Mouse (Mus musculus) stomach, embryonic 14.5 days (tissue): ENCODE data around the gene Ctrl. TPM values are rescaled to one million over a fixed set of nuclear protein-coding genes. Genes with fewer than 3 reads are reported as not detected.
A peak's percentile ranks its signal among the peaks of the same experiment; 100 is the strongest.

ENCODE experiments used
- ATAC-seq: fragments of 200-750 bp; cut with Nextera tagmentation; 2 replicates; pipeline ENCODE4 v1.8.0; 2017; ENCODE audit warnings: low read depth, moderate TSS enrichment; ENCODE audit not compliant: insufficient number of reproducible peaks, insufficient read depth, low FRiP score
- H3K27ac ChIP-seq: fragments of 300-500 bp; sonication (generic); 2 replicates; pipeline ENCODE4 v1.5.1; 2014; ENCODE audit warnings: mild to moderate bottlenecking, low read length, moderate library complexity, mixed read lengths
- H3K27me3 ChIP-seq: fragments of 300-500 bp; sonication (generic); 2 replicates; pipeline ENCODE4 v1.6.1; 2014; ENCODE audit warnings: low read length, control low read depth, mixed read lengths; ENCODE audit not compliant: control insufficient read depth, insufficient read depth
- H3K36me3 ChIP-seq: fragments of 300-500 bp; sonication (generic); 2 replicates; pipeline ENCODE4 v1.6.1; 2014; ENCODE audit warnings: mild to moderate bottlenecking, control low read depth, low read length, moderate library complexity, mixed read lengths; ENCODE audit not compliant: control insufficient read depth, insufficient read depth
- H3K4me1 ChIP-seq: fragments of 300-500 bp; sonication (generic); 2 replicates; pipeline ENCODE4 v1.6.1; 2014; ENCODE audit warnings: low read length, control low read depth, mixed read lengths; ENCODE audit not compliant: control insufficient read depth, insufficient read depth
- H3K4me2 ChIP-seq: fragments of 300-500 bp; sonication (generic); replicated peaks from 2 replicates; pipeline ENCODE4 v1.6.1; 2014; ENCODE audit warnings: low read depth, low read length, control low read depth
- H3K4me3 ChIP-seq: fragments of 300-500 bp; sonication (generic); 2 replicates; pipeline ENCODE4 v1.5.1; 2014; ENCODE audit warnings: low read depth, low read length, control low read depth
- H3K9ac ChIP-seq: fragments of 300-500 bp; sonication (generic); replicated peaks from 2 replicates; pipeline ENCODE4 v1.6.1; 2014; ENCODE audit warnings: low read depth, mild to moderate bottlenecking, control low read depth, low read length, moderate library complexity, mixed read lengths
- H3K9me3 ChIP-seq: fragments of 300-500 bp; sonication (generic); 2 replicates; pipeline ENCODE4 v1.6.1; 2016; ENCODE audit warnings: low read depth, low read length, control low read depth; ENCODE audit not compliant: control insufficient read depth
- WGBS: fragments of 180-500 bp; shearing (Covaris S2); extraction: QIAGEN DNeasy Blood & Tissue Kit; methylation state at CpG from one replicate; pipeline ENCODE4 v1.1.7; 2014; 5-methylcytosine and 5-hydroxymethylcytosine counted together
- polyA plus RNA-seq: library from polyadenylated mRNA; unstranded; fragments of >200 nt; fragmentation: Nextera tagmentation; extraction: Ambion mirVana; gene quantifications from 2 replicates; pipeline ENCODE4 v1.2.1, GENCODE M21; 2014

Gene Ctrl
- polyA plus RNA-seq, 1 experiment from 2014 or later, result 0.98 TPM

GRCm38 (mm10) chr8:105935863-105936603 lies 2.4 kb upstream of the Ctrl start:
- ATAC-seq, result no peak
- Histone ChIP-seq H3K4me3 (peak overlapping the region; percentile 65), H3K9ac (no peak overlapping the region), H3K36me3 (peaks cover 18% of the 10 kb centered on the region; the same call in 1 of the 2 replicates), H3K4me1 (no peaks in the 10 kb centered on the region), H3K27ac (peak overlapping the region; percentile 10; the same call in 1 of the 2 replicates), H3K4me2 (peak overlapping the region; percentile 97), H3K9me3 (no peaks in the 10 kb centered on the region), H3K27me3 (no peaks in the 10 kb centered on the region)
- 30% methylated on average over 7 of the region's 7 CpGs for WGBS

- H3K27ac ChIP-seq, result no peak overlapping the region
- WGBS, result 70% methylated on average over 6 of the region's 6 CpGs
- H3K9ac ChIP-seq, result no peak overlapping the region
- H3K4me2 ChIP-seq, result no peak overlapping the region
- H3K36me3 ChIP-seq, result peaks cover 19% of the 10 kb centered on the region; the same call in 1 of the 2 replicates
- no peaks in the 10 kb centered on the region for H3K9me3 ChIP-seq
- ATAC-seq, result no peak
- H3K27me3 ChIP-seq, result no peaks in the 10 kb centered on the region
- no peaks in the 10 kb centered on the region for H3K4me1 ChIP-seq
- H3K4me3 ChIP-seq, result no peak overlapping the region
Observed at GRCm38 (mm10) chr8:105935105-105935504, 1.4 kb upstream of the Ctrl start.

- no peak for ATAC-seq
- Histone ChIP-seq H3K4me3 (no peak overlapping the region), H3K4me1 (no peaks in the 10 kb centered on the region), H3K27me3 (no peaks in the 10 kb centered on the region), H3K27ac (no peak overlapping the region), H3K4me2 (no peak overlapping the region), H3K9ac (no peak overlapping the region), H3K36me3 (peaks cover 25% of the 10 kb centered on the region), H3K9me3 (no peaks in the 10 kb centered on the region)
- WGBS, result 90% methylated on average over 11 of the region's 11 CpGs
Observed at GRCm38 (mm10) chr8:105932525-105932924, 1.1 kb downstream of the Ctrl start.

GRCm38 (mm10) chr8:105931271-105931670 lies 2.4 kb downstream of the Ctrl start:
- H3K9ac ChIP-seq, result no peak overlapping the region
- no peak for ATAC-seq
- H3K4me1 ChIP-seq, result no peaks in the 10 kb centered on the region
- H3K27ac ChIP-seq, result no peak overlapping the region
- H3K4me2 ChIP-seq, result no peak overlapping the region
- no peak overlapping the region for H3K4me3 ChIP-seq
- peaks cover 26% of the 10 kb centered on the region for H3K36me3 ChIP-seq
- no peaks in the 10 kb centered on the region for H3K9me3 ChIP-seq
- no peaks in the 10 kb centered on the region for H3K27me3 ChIP-seq
- WGBS, result 94% methylated on average over 3 of the region's 3 CpGs

- Histone ChIP-seq H3K27ac (no peak overlapping the region), H3K27me3 (no peaks in the 10 kb centered on the region), H3K4me1 (no peaks in the 10 kb centered on the region), H3K36me3 (peaks cover 28% of the 10 kb centered on the region), H3K4me3 (no peak overlapping the region), H3K9ac (no peak overlapping the region), H3K9me3 (no peaks in the 10 kb centered on the region), H3K4me2 (no peak overlapping the region)
- no peak for ATAC-seq
- WGBS, result 20% methylated on average over 8 of the region's 8 CpGs
Observed at GRCm38 (mm10) chr8:105930602-105931001, 3.1 kb downstream of the Ctrl start.

GRCm38 (mm10) chr8:105925123-105925522 lies 8.5 kb downstream of the Ctrl start:
- Histone ChIP-seq H3K27ac (no peak overlapping the region), H3K36me3 (peaks cover 13% of the 10 kb centered on the region), H3K9ac (no peak overlapping the region), H3K4me1 (no peaks in the 10 kb centered on the region), H3K27me3 (no peaks in the 10 kb centered on the region), H3K4me2 (no peak overlapping the region), H3K4me3 (no peak overlapping the region), H3K9me3 (no peaks in the 10 kb centered on the region)
- ATAC-seq, result no peak
- whole genome bisulfite sequencing, result 67% methylated on average over 3 of the region's 3 CpGs

- WGBS, result 86% methylated on average over 3 of the region's 3 CpGs
- Histone ChIP-seq H3K4me2 (no peak overlapping the region), H3K36me3 (peaks cover 8% of the 10 kb centered on the region), H3K27me3 (no peaks in the 10 kb centered on the region), H3K4me1 (no peaks in the 10 kb centered on the region), H3K4me3 (no peak overlapping the region), H3K27ac (no peak overlapping the region), H3K9ac (no peak overlapping the region), H3K9me3 (no peaks in the 10 kb centered on the region)
- no peak for ATAC-seq
Observed at GRCm38 (mm10) chr8:105919390-105919789, 14.3 kb downstream of the Ctrl start.

- WGBS, result 30% methylated on average over 16 of the region's 16 CpGs
- peak overlapping the region; percentile 84 for H3K4me3 ChIP-seq
- ATAC-seq, result no peak
- peaks cover 6% of the 10 kb centered on the region; the same call in 1 of the 2 replicates for H3K4me1 ChIP-seq
- no peaks in the 10 kb centered on the region for H3K27me3 ChIP-seq
- no peaks in the 10 kb centered on the region for H3K9me3 ChIP-seq
- H3K4me2 ChIP-seq, result peak overlapping the region; percentile 72
- H3K9ac ChIP-seq, result peak overlapping the region; percentile 87
- H3K27ac ChIP-seq, result peak overlapping the region; percentile 87
- H3K36me3 ChIP-seq, result no peaks in the 10 kb centered on the region
Observed at GRCm38 (mm10) chr8:105900941-105901616, 32.6 kb downstream of the Ctrl start.
